In genomic region chr1:60930397-60930796, GRCm38 (mm10) we compare ENCODE assay signal across 24 mouse cellular contexts. TPM values are rescaled to one million over a fixed set of nuclear protein-coding genes. Genes with fewer than 3 reads are reported as not detected.
"Had no signal": no experiment of that assay in that cellular context is flagged by ENCODE, and none has a peak within 500 bp of the region (broad histone marks: within the 10 kb centered on the region; RNA-seq: fewer than 3 reads in every experiment).

No protein-coding gene starts in this region.

- H3K27ac ChIP-seq: left cerebral cortex, adult 2 months; liver, embryonic 14.5 days; macrophage; midbrain, embryonic 13.5 days had no signal

- H3K9ac ChIP-seq: liver, embryonic 14.5 days; liver, postnatal 0 days; lung, embryonic 14.5 days; midbrain, embryonic 13.5 days had no signal

- H3K36me3 ChIP-seq: midbrain, embryonic 13.5 days had no signal

- DNase-seq: kidney, adult 8-10 months; kidney, postnatal 14 days; kidney, postnatal 4 days; layer of hippocampus, adult 9-11 months; layer of hippocampus, postnatal 36 days; liver, postnatal 0 days; lung, embryonic 14.5 days; thymus, adult 18-20 months; thymus, postnatal 36 days had no signal

- H3K4me2 ChIP-seq: liver, embryonic 11.5 days; lung, embryonic 14.5 days; midbrain, embryonic 13.5 days had no signal

- H3K9me3 ChIP-seq: midbrain, embryonic 13.5 days had no signal

- ATAC-seq: liver, postnatal 0 days; lung, postnatal 0 days; midbrain, embryonic 13.5 days had no signal

- H3K4me3 ChIP-seq: left cerebral cortex, adult 2 months; midbrain, embryonic 13.5 days had no signal

- H3K27me3 ChIP-seq: midbrain, embryonic 13.5 days had no signal

- H3K4me1 ChIP-seq: midbrain, embryonic 13.5 days had no signal

RNA-seq across cellular contexts. Expression of gene Ctla4, which starts 43.6 kb away (rescaled TPM):
- total RNA-seq: layer of hippocampus, adult 18-20 months; layer of hippocampus, postnatal 36 days; left cerebral cortex, adult 2 months; left cerebral cortex, postnatal 10 days; left cerebral cortex, postnatal 36 days; midbrain, postnatal 0 days had no signal
- polyA plus RNA-seq: kidney, embryonic 16.5 days; liver, embryonic 11.5 days; liver, embryonic 14.5 days; liver, postnatal 0 days; lung, embryonic 14.5 days; lung, postnatal 0 days; macrophage; midbrain, embryonic 13.5 days; midbrain, postnatal 0 days; neural tube, embryonic 11.5 days; neural tube, embryonic 14.5 days; stomach, embryonic 16.5 days; testis, adult 2 months had no signal

RNA-seq across cellular contexts. Expression of gene Icos, which starts 47.3 kb away (rescaled TPM):
- total RNA-seq: layer of hippocampus, adult 18-20 months; layer of hippocampus, postnatal 36 days; midbrain, postnatal 0 days had no signal
- polyA plus RNA-seq: lung, embryonic 14.5 days had no signal
